Mouse (Mus musculus): ENCODE data around the gene Zbtb41. TPM values are rescaled to one million over a fixed set of nuclear protein-coding genes. Genes with fewer than 3 reads are reported as not detected.

Zbtb41 gene
- polyA plus RNA-seq, 1 experiment from 2014 or later = 11.1 TPM

DNA sequence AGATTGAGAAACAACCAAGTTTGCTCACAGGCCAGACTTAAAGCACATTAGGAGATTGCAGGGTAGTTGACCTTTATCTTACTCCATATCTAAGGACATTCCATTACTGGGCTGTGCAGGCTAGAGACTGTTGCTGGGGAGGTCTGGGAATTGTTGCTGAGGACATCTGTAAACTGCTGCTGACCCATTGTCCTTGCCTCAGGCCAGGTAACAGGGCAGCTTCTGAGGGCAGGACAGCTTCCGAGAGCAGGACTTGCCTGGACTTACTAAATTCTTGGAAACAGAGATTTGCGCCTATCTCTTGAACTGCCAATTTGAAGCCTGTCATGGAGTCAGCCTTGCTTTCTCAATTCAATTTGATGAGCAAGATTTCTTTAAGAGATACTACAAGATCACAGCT lies 73.3 kb downstream of the Zbtb41 start:
- 96% methylated on average over 2 of the region's 2 CpGs for WGBS
- H3K4me1 ChIP-seq = no peaks in the 10 kb centered on the region
- DNase-seq (ENCODE audit: low spot score) = no peak
- H3K27ac ChIP-seq = no peak overlapping the region
- no peaks in the 10 kb centered on the region for H3K9me3 ChIP-seq (replicated peaks)
- H3K36me3 ChIP-seq = peaks cover 52% of the 10 kb centered on the region
- H3K4me3 ChIP-seq = no peak overlapping the region
- H3K27me3 ChIP-seq (ENCODE audit: low read depth, poor library complexity, severe bottlenecking) = no peaks in the 10 kb centered on the region

DNA sequence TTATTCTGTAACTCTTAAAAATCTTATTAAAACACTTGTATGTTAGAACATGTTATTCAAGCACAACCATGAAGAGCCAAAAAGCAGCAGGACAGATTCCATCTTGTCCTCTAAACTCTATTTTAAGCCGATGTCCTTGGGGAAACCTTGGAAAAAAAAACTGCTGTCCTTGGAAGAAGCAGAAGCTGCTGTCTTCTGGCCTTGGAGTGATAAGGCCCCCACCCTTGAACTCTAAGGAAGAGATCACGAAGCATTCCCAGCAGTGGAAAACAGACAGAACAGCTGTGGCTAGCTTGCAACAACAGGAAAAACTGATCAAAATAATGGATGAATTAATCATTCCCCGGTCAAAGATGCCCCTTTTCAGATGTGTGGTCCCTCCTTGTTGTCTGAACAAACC lies 74.1 kb downstream of the Zbtb41 start:
- H3K4me1 ChIP-seq = no peaks in the 10 kb centered on the region
- H3K9me3 ChIP-seq (replicated peaks) = no peaks in the 10 kb centered on the region
- H3K27me3 ChIP-seq (ENCODE audit: low read depth, poor library complexity, severe bottlenecking) = no peaks in the 10 kb centered on the region
- no peak for DNase-seq (ENCODE audit: low spot score)
- H3K27ac ChIP-seq = no peak overlapping the region
- 88% methylated on average over 3 of the region's 3 CpGs for WGBS
- peaks cover 44% of the 10 kb centered on the region for H3K36me3 ChIP-seq
- no peak overlapping the region for H3K4me3 ChIP-seq

DNA sequence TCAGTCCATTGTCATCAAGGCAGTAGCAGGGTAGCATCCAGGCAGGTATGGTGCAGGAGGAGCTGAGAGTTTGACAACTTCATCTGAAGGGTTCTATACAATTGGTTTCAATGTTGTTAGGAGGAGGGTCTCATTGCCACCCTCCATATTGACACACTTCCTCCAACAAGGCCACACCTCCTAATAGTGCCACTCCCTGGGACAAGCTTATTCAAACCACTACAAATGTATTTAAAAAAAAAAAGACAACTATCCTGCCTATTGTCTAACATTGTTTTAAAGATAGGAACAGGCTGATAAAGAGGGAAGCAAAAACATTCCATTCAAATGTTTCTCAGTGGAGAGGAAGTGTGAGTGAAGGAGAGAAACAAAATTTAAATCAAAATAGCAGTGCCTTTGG lies 77.7 kb downstream of the Zbtb41 start:
- Histone ChIP-seq H3K36me3 (peaks cover 9% of the 10 kb centered on the region), H3K9me3 (replicated peaks) (no peaks in the 10 kb centered on the region), H3K27ac (no peak overlapping the region), H3K27me3 (ENCODE audit: low read depth, poor library complexity, severe bottlenecking) (no peaks in the 10 kb centered on the region), H3K4me3 (no peak overlapping the region), H3K4me1 (no peaks in the 10 kb centered on the region)
- DNase-seq (ENCODE audit: low spot score) = no peak

DNA sequence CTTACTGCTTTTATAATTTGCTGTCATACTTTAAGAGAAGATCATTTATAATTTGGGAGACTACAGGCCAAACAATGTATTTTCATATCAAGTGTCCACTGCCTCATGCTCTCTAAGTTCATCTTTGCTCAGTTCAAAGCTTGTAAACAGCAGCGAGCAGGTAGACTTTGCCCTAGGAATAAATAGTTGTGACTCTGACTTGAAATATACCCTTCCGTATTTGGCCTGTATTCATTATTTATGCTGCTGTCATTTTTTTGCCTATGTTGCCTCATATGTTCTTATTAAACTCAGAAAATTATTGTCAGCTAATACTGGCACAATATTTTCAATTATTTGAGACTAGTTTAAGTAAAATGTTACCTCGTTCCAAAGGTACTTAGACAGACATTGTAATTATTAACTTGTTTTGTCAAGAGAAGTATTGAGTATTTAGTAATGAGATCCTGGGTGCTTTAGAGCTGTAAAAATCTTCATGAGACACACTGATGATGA lies 79.2 kb downstream of the Zbtb41 start, which contains the start of gene F13b:
TSS of gene F13b (plus strand) at position 445 of the 495 bp plus-strand sequence.
- 93% methylated on average over 3 of the region's 3 CpGs for WGBS
- H3K36me3 ChIP-seq = no peaks in the 10 kb centered on the region
- H3K27ac ChIP-seq = no peak within 1 kb of the TSS
- no peaks in the 10 kb centered on the region for H3K9me3 ChIP-seq (replicated peaks)
- DNase-seq (ENCODE audit: low spot score) = no peak
- no peaks in the 10 kb centered on the region for H3K4me1 ChIP-seq
- no peak within 1 kb of the TSS for H3K4me3 ChIP-seq
- no peaks in the 10 kb centered on the region for H3K27me3 ChIP-seq (ENCODE audit: low read depth, poor library complexity, severe bottlenecking)

Other genes starting within 250 kb of the Zbtb41 start
- gene Crb1, start 45.2 kb upstream of the Zbtb41 start, polyA plus RNA-seq (2016; fragmentation: Nextera tagmentation; extraction: Ambion mirVana) = 0.44 and 0.46 TPM in 2 replicates
- gene Aspm, start 32.5 kb downstream of the Zbtb41 start, polyA plus RNA-seq (2016; fragmentation: Nextera tagmentation; extraction: Ambion mirVana) = 19.0 and 22.3 TPM in 2 replicates
- not detected in 2 replicates for gene F13b, start 79.4 kb downstream of the Zbtb41 start, polyA plus RNA-seq (2016; fragmentation: Nextera tagmentation; extraction: Ambion mirVana)
- gene Cfhr1, start 138.0 kb downstream of the Zbtb41 start, polyA plus RNA-seq (2016; fragmentation: Nextera tagmentation; extraction: Ambion mirVana) = not detected in 2 replicates